Mouse (Mus musculus) heart, embryonic 13.5 days (tissue): ENCODE results near the gene Mpv17l2. TPM values are rescaled to one million over a fixed set of nuclear protein-coding genes. Genes with fewer than 3 reads are reported as not detected.

Source experiments
- ATAC-seq: fragments of 200-750 bp; cut with Nextera tagmentation; 2 replicates; pipeline ENCODE4 v1.8.0; 2017; ENCODE audit warnings: moderate TSS enrichment; ENCODE audit not compliant: insufficient number of reproducible peaks, low FRiP score, low TSS enrichment; ENCODE audit errors: extremely low read depth
- H3K27ac ChIP-seq: fragments of 300-500 bp; sonication (generic); replicated peaks from 2 replicates; pipeline ENCODE4 v1.5.1; 2015; ENCODE audit warnings: moderate library complexity, mild to moderate bottlenecking, inconsistent platforms
- H3K27me3 ChIP-seq: fragments of 300-500 bp; sonication (generic); replicated peaks from 2 replicates; pipeline ENCODE4 v1.6.1; 2015; ENCODE audit warnings: mild to moderate bottlenecking, inconsistent platforms
- H3K36me3 ChIP-seq: fragments of 300-500 bp; sonication (generic); 2 replicates; pipeline ENCODE4 v1.6.1; 2015; ENCODE audit warnings: mild to moderate bottlenecking, inconsistent platforms
- H3K4me1 ChIP-seq: fragments of 300-500 bp; sonication (generic); 2 replicates; pipeline ENCODE4 v1.6.1; 2015; ENCODE audit warnings: inconsistent platforms
- H3K4me2 ChIP-seq: fragments of 300-500 bp; sonication (generic); 2 replicates; pipeline ENCODE4 v1.6.1; 2015; ENCODE audit warnings: inconsistent platforms, mild to moderate bottlenecking, moderate library complexity
- H3K4me3 ChIP-seq: fragments of 300-500 bp; sonication (generic); 2 replicates; pipeline ENCODE4 v1.5.1; 2015; ENCODE audit warnings: moderate library complexity, mild to moderate bottlenecking, inconsistent platforms
- H3K9ac ChIP-seq: fragments of 300-500 bp; sonication (generic); 2 replicates; pipeline ENCODE4 v1.6.1; 2015; ENCODE audit warnings: inconsistent platforms, mild to moderate bottlenecking, moderate library complexity
- H3K9me3 ChIP-seq: fragments of 300-500 bp; sonication (generic); 2 replicates; pipeline ENCODE4 v1.6.1; 2016; ENCODE audit warnings: inconsistent platforms
- WGBS: fragments of 180-500 bp; shearing (Covaris S2); methylation state at CpG from one replicate; pipeline ENCODE4 v1.1.7; 2015; ENCODE audit warnings: mixed read lengths; 5-methylcytosine and 5-hydroxymethylcytosine counted together
- microRNA-seq: library from miRNA; unstranded; fragments of <30 nt; microRNA quantifications from one replicate; pipeline ENCODE4, GENCODE M21; 2016
- polyA plus RNA-seq: library from polyadenylated mRNA; unstranded; fragments of >200 nt; fragmentation: Nextera tagmentation; extraction: Ambion mirVana; gene quantifications from 2 replicates; pipeline ENCODE4 v1.2.1, GENCODE M21; 2015

The Mpv17l2 gene
- polyA plus RNA-seq, 1 experiment from 2014 or later: 41.6 TPM

DNA sequence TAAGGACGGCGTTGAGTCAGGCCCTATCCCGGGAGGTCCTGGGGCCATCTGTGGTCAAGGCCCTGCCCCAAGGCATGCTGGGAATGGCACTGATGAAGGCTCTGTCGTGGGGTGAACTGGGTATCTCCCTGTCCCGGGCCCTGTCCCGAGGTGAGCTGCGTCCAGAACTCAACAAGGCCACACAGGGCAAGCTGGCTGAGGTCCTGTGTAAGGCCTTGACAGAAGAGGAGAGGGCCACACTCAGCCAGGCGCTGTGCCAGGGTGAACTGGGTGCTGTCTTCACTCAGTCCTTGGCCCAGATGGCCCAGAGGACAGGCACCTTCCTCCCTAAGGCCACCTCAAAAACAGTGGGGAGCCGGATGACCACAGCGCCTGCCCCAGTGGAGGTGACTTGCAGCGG is 49.7 kb downstream of the Mpv17l2 start:
- Histone ChIP-seq H3K36me3 (no peaks in the 10 kb centered on the region), H3K4me2 (no peak overlapping the region), H3K4me1 (no peaks in the 10 kb centered on the region), H3K9me3 (no peaks in the 10 kb centered on the region), H3K27ac (no peak overlapping the region), H3K9ac (no peak overlapping the region), H3K27me3 (0 out of 2 replicates have a peak, but pooled peaks cover 13% of the 10 kb centered on the region), H3K4me3 (no peak overlapping the region)
- ATAC-seq: no peak
- 77% methylated on average over 11 of the region's 11 CpGs for WGBS

DNA sequence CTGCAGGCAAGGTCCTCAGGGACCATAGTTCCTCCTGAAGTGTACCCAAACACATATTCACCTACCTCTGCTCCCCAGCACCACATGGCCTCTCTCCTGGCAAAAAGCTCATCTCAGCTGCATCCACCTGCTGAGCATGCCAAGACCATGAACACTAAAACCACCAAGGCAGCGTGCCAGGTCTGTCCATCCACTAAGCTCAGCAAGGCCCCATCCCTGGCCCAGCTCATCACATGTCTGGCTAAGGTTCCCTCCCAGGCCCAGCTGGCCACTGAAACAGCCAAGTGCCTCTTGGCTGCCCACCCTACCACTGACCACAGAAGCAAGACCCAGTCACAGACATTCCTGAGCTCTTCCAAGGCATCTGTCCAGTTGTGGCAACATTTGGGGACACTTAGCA is 50.5 kb downstream of the Mpv17l2 start:
- Histone ChIP-seq H3K4me2 (no peak overlapping the region), H3K27me3 (0 out of 2 replicates have a peak, but pooled peaks cover 13% of the 10 kb centered on the region), H3K4me1 (no peaks in the 10 kb centered on the region), H3K27ac (no peak overlapping the region), H3K9ac (no peak overlapping the region), H3K36me3 (no peaks in the 10 kb centered on the region), H3K9me3 (no peaks in the 10 kb centered on the region), H3K4me3 (no peak overlapping the region)
- WGBS: 77% methylated on average over 1 of the region's 1 CpGs
- no peak for ATAC-seq

DNA sequence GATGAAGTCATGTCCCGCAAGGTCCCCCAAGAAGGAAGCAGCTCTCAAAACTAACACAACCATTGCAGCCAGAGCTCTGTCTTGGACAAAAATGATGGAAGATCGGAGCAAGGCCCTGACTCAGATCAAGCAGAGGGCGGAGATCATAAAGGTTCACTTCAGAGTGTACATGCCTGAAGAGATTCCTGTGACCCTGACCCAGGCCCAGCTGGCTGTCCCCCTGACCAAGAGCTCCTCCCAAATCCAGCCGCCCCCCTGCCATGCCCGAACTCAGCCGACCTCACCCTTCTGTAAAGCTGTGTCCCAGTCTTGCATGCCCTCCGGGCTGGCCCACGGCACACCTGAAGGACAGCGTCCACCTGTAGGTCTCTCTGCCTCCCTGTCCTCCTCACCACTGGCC is 51.0 kb downstream of the Mpv17l2 start:
- no peak overlapping the region for H3K27ac ChIP-seq
- no peaks in the 10 kb centered on the region for H3K4me1 ChIP-seq
- H3K4me3 ChIP-seq: no peak overlapping the region
- no peak overlapping the region for H3K9ac ChIP-seq
- 82% methylated on average over 9 of the region's 9 CpGs for WGBS
- H3K36me3 ChIP-seq: no peaks in the 10 kb centered on the region
- no peaks in the 10 kb centered on the region for H3K9me3 ChIP-seq
- H3K27me3 ChIP-seq: 0 out of 2 replicates have a peak, but pooled peaks cover 13% of the 10 kb centered on the region
- no peak overlapping the region for H3K4me2 ChIP-seq
- no peak; the same call in 1 of the 2 replicates for ATAC-seq

Small RNA genes within 50 kb of the gene (microRNA-seq; reads per million reads assigned to microRNA genes)
- not detected for gene Mir7240

Other genes starting within 250 kb of the Mpv17l2 start
- gene Fkbp8, start 233.2 kb downstream of the Mpv17l2 start, polyA plus RNA-seq: 240 and 251 TPM in 2 replicates
- 65.8 and 71.2 TPM in 2 replicates for gene Kxd1, start 233.0 kb downstream of the Mpv17l2 start, polyA plus RNA-seq
- 11.6 and 12.5 TPM in 2 replicates for gene Ell, start 221.5 kb downstream of the Mpv17l2 start, polyA plus RNA-seq
- 135 and 145 TPM in 2 replicates for gene Isyna1, start 166.6 kb downstream of the Mpv17l2 start, polyA plus RNA-seq
- gene Ssbp4, start 152.1 kb downstream of the Mpv17l2 start, polyA plus RNA-seq: 63.3 and 70.9 TPM in 2 replicates
- 1.5 and 2.7 TPM in 2 replicates for gene Lrrc25, start 144.8 kb downstream of the Mpv17l2 start, polyA plus RNA-seq
- 0.86 and 1.2 TPM in 2 replicates for gene Gdf15, start 128.5 kb downstream of the Mpv17l2 start, polyA plus RNA-seq
- gene Pgpep1, start 100.6 kb downstream of the Mpv17l2 start, polyA plus RNA-seq: 33.7 and 37.3 TPM in 2 replicates
- 269 and 297 TPM in 2 replicates for gene Lsm4, start 87.7 kb downstream of the Mpv17l2 start, polyA plus RNA-seq
- gene Jund, start 62.0 kb downstream of the Mpv17l2 start, polyA plus RNA-seq: 68.6 and 76.9 TPM in 2 replicates
- gene Iqcn, start 57.5 kb downstream of the Mpv17l2 start, polyA plus RNA-seq: not detected in 2 replicates
- gene Gm3336, start 42.4 kb downstream of the Mpv17l2 start, polyA plus RNA-seq: not detected in 2 replicates
- 0.14 TPM in 1 of 2 replicates, not detected in the other for gene Pde4c, start 37.2 kb downstream of the Mpv17l2 start, polyA plus RNA-seq
- 17.4 and 23.2 TPM in 2 replicates for gene Rab3a, start 6.3 kb downstream of the Mpv17l2 start, polyA plus RNA-seq
- gene Pik3r2, start 15.8 kb upstream of the Mpv17l2 start, polyA plus RNA-seq: 34.9 and 36.5 TPM in 2 replicates
- gene Mast3, start 44.1 kb upstream of the Mpv17l2 start, polyA plus RNA-seq: 5.6 and 6.7 TPM in 2 replicates
- gene Il12rb1, start 47.5 kb upstream of the Mpv17l2 start, polyA plus RNA-seq: not detected in 2 replicates
- 1.9 and 2.4 TPM in 2 replicates for gene Arrdc2, start 78.8 kb upstream of the Mpv17l2 start, polyA plus RNA-seq
- 1.5 TPM in 2 replicates for gene Kcnn1, start 102.3 kb upstream of the Mpv17l2 start, polyA plus RNA-seq
- 88.5 and 89.0 TPM in 2 replicates for gene Ccdc124, start 113.0 kb upstream of the Mpv17l2 start, polyA plus RNA-seq
- gene Slc5a5, start 131.8 kb upstream of the Mpv17l2 start, polyA plus RNA-seq: 0.06 and 0.09 TPM in 2 replicates
- gene Rpl18a, start 136.5 kb upstream of the Mpv17l2 start, polyA plus RNA-seq: 3,040 and 3,097 TPM in 2 replicates
- 32.5 and 35.0 TPM in 2 replicates for gene Map1s, start 145.0 kb upstream of the Mpv17l2 start, polyA plus RNA-seq